Mouse (Mus musculus) gastrocnemius, adult 18-20 months (tissue): ENCODE measurements around the gene Gpr45. TPM values are rescaled to one million over a fixed set of nuclear protein-coding genes. Genes with fewer than 3 reads are reported as not detected.
"Not testable (repeated sequence)": the region's sequence is repeated elsewhere in the genome, so short reads cannot be mapped to it uniquely, and the experiment has no call there.

Experiments used
- DNase-seq: peaks from one replicate; pipeline ENCODE4 v3.0.0; 2021; ENCODE audit warnings: low spot score
- long read RNA-seq, 2 experiments: library from polyadenylated mRNA; stranded (forward); transcript quantifications; one replicate each; pipeline ENCODE4 v2.0.0; 2021
- total RNA-seq, 2 experiments: library from RNA; stranded (reverse); gene quantifications; 2 replicates each; pipeline ENCODE4 v1.2.3; 2021

Gene Gpr45
- not detected for total RNA-seq
- long read RNA-seq, experiment 1: 0 reads
- long read RNA-seq, experiment 2: 0 reads

- DNase-seq: no peak
Observed at GRCm38 (mm10) chr1:42952734-42953481, at the start of gene Gpr45. Gene Gpr45, plus strand, starts transcription at chr1:42952872.

- no peak for DNase-seq
Observed at GRCm38 (mm10) chr1:42905148-42905547, 47.5 kb upstream of the Gpr45 start.

- no peak for DNase-seq
Observed at GRCm38 (mm10) chr1:42906696-42907095, 46.0 kb upstream of the Gpr45 start.

GRCm38 (mm10) chr1:42907153-42907552 lies 45.5 kb upstream of the Gpr45 start:
- DNase-seq: no peak

- DNase-seq: no peak
Observed at GRCm38 (mm10) chr1:42915062-42915461, 37.6 kb upstream of the Gpr45 start.

- no peak for DNase-seq
Observed at GRCm38 (mm10) chr1:42916719-42917118, 36.0 kb upstream of the Gpr45 start.

GRCm38 (mm10) chr1:42917908-42918307 lies 34.8 kb upstream of the Gpr45 start:
- DNase-seq: no peak

- no peak for DNase-seq
Observed at GRCm38 (mm10) chr1:42923924-42924323, 28.7 kb upstream of the Gpr45 start.

- no peak for DNase-seq
Observed at GRCm38 (mm10) chr1:42933613-42934012, 19.1 kb upstream of the Gpr45 start.

GRCm38 (mm10) chr1:42948486-42948885 lies 4.2 kb upstream of the Gpr45 start:
- no peak for DNase-seq

GRCm38 (mm10) chr1:42953482-42953822 lies 780 bp downstream of the Gpr45 start:
- DNase-seq: no peak

- no peak for DNase-seq
Observed at GRCm38 (mm10) chr1:42956828-42957227, 4.2 kb downstream of the Gpr45 start.

- no peak for DNase-seq
Observed at GRCm38 (mm10) chr1:42983082-42983771, 30.6 kb downstream of the Gpr45 start.

GRCm38 (mm10) chr1:42984119-42984518 lies 31.4 kb downstream of the Gpr45 start:
- no peak for DNase-seq

GRCm38 (mm10) chr1:42988996-42989395 lies 36.3 kb downstream of the Gpr45 start:
- DNase-seq: no peak

GRCm38 (mm10) chr1:43006051-43006514 lies 53.4 kb downstream of the Gpr45 start:
- no peak for DNase-seq

- no peak for DNase-seq
Observed at GRCm38 (mm10) chr1:43006524-43006923, 53.9 kb downstream of the Gpr45 start.

GRCm38 (mm10) chr1:43010461-43010860 lies 57.8 kb downstream of the Gpr45 start:
- no peak for DNase-seq

- DNase-seq: not testable (repeated sequence)
Observed at GRCm38 (mm10) chr1:43015153-43015685, 62.5 kb downstream of the Gpr45 start.

- no peak for DNase-seq
Observed at GRCm38 (mm10) chr1:43036014-43036413, 83.3 kb downstream of the Gpr45 start.

- no peak for DNase-seq
Observed at GRCm38 (mm10) chr1:43042271-43042670, 89.6 kb downstream of the Gpr45 start.

- no peak for DNase-seq
Observed at GRCm38 (mm10) chr1:43045204-43045982, 92.7 kb downstream of the Gpr45 start.
